Mouse (Mus musculus) liver, embryonic 14.5 days (tissue): ENCODE data around the gene Klhl12.

Experiments used
- CTCF ChIP-seq: IDR thresholded peaks from 2 replicates; pipeline ENCODE4 v1.5.1; 2016; ENCODE audit warnings: antibody characterized with exemption, low read depth, control low read depth
- EP300 ChIP-seq: IDR thresholded peaks from 2 replicates; pipeline ENCODE4 v1.6.1; 2016; ENCODE audit warnings: antibody characterized with exemption, low read depth

- no peak for TF ChIP-seq CTCF
- no peak for TF ChIP-seq EP300
These were observed 14.9 kb upstream of the Klhl12 start for GRCm38 (mm10) chr1:134440437-134440836.
